Mouse (Mus musculus): ENCODE measurements around the gene Aff1. TPM values are rescaled to one million over a fixed set of nuclear protein-coding genes. Genes with fewer than 3 reads are reported as not detected.

Gene Aff1
- polyA plus RNA-seq, 1 experiment from 2014 or later, result 8.1 TPM

GRCm38 (mm10) chr5:103760425-103761131, 68.4 kb downstream of the Aff1 start:
- Histone ChIP-seq H3K27ac (peak overlapping the region; percentile 89), H3K27me3 (ENCODE audit: insufficient read depth, poor library complexity, severe bottlenecking) (peaks cover 33% of the 10 kb centered on the region), H3K9me3 (peaks cover under 1% of the 10 kb centered on the region; the same call in 1 of the 2 replicates), H3K4me3 (peak overlapping the region; percentile 65), H3K4me1 (peaks cover 46% of the 10 kb centered on the region), H3K36me3 (0 out of 2 replicates have a peak, but pooled peaks cover 3% of the 10 kb centered on the region)
- DNase-seq (ENCODE audit: low spot score), result no peak
- WGBS, result 1% methylated on average over 20 of the region's 20 CpGs

DNA sequence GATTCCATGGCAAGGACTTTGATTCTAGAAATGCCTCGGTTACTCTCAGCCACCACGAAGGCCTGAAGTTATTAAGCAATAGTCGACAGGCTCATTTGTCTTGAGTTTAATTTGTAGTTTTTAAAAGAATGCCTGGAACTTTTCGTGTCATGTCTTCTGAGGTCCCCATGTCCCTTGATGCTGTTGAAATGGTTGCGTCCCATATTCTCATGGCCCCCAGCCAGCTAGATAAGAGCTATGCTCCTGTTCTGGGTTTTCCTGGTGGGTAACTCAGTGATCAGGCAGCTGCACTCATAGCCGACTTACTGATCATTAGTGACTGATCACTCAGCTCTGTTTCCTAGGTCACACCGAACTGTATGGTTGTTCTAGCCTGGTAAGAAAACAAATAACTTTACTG, 69.6 kb downstream of the Aff1 start:
- Histone ChIP-seq H3K9me3 (peaks cover 5% of the 10 kb centered on the region), H3K27me3 (ENCODE audit: insufficient read depth, poor library complexity, severe bottlenecking) (peaks cover 21% of the 10 kb centered on the region), H3K36me3 (peaks cover 9% of the 10 kb centered on the region; the same call in 1 of the 2 replicates), H3K4me1 (peaks cover 38% of the 10 kb centered on the region), H3K4me3 (no peak overlapping the region), H3K27ac (0 out of 2 replicates have a peak overlapping the region, but pooled peaks have one; percentile 1)
- no peak for DNase-seq (ENCODE audit: low spot score)
- WGBS, result 67% methylated on average over 7 of the region's 7 CpGs

- Histone ChIP-seq H3K4me1 (peaks cover 32% of the 10 kb centered on the region), H3K27ac (peak overlapping the region; percentile 42; the same call in 1 of the 2 replicates), H3K4me3 (no peak overlapping the region), H3K36me3 (peaks cover 9% of the 10 kb centered on the region; the same call in 1 of the 2 replicates), H3K9me3 (peaks cover 5% of the 10 kb centered on the region), H3K27me3 (ENCODE audit: insufficient read depth, poor library complexity, severe bottlenecking) (peaks cover 13% of the 10 kb centered on the region)
- WGBS, result 25% methylated on average over 4 of the region's 4 CpGs
- DNase-seq (ENCODE audit: low spot score), result no peak
Observed at GRCm38 (mm10) chr5:103762850-103763254, 70.7 kb downstream of the Aff1 start.

DNA sequence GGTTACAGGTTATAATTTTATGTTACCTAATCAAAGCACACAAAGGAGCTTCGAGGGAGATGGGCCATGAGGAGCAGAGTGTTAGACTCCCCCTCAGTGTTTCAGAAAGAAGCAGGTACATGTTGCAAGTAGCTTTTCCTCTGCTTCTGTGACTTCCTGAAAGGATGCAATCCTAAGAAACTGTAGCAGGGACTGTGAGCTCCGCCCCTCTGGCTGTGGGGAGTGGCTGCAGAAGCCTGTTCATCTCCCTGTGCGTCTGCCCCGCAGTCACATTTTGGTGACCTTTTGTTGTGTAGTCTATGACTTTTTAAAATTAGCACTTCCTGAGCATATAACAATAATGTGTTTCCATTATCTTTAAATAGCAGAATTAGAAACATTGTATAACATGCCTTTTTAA, 73.2 kb downstream of the Aff1 start:
- no peak for DNase-seq (ENCODE audit: low spot score)
- no peak overlapping the region for H3K4me3 ChIP-seq
- H3K27ac ChIP-seq, result no peak overlapping the region
- H3K27me3 ChIP-seq (ENCODE audit: insufficient read depth, poor library complexity, severe bottlenecking), result peaks cover 11% of the 10 kb centered on the region
- peaks cover 29% of the 10 kb centered on the region for H3K4me1 ChIP-seq
- H3K9me3 ChIP-seq, result peaks cover 5% of the 10 kb centered on the region
- WGBS, result 90% methylated on average over 4 of the region's 4 CpGs
- H3K36me3 ChIP-seq, result peaks cover 9% of the 10 kb centered on the region; the same call in 1 of the 2 replicates

DNA sequence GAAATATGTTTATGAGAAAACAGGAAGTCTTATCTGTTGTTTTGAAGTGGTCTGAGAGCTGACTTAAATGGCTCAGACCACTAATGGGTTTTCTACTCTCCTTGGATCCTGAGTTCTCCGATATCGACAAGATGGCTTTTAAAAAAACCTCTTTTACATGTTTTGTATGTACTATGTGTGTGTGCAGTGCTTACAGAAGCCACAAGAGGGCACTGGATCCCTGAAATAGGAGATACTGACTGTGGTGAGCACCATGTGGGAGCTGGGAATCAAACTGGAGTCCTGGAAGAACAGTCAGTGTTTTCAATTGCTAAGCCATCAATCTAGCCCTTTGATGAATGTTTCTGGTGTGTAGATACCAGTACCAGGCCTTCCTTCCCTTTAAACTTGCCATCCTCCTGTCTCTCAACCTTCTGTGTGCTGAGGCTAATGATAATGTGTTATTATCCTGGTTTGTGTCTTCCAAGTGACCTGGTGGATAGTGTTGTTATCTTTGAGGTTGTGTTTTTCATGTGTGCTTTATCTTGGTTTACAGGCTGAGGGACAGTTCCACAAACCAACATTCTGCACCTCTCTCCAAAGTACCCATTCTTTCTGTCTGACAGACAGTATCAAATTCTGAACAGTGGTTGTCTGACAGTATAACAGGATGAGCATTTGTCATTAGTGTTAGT, 73.7 kb downstream of the Aff1 start:
- H3K27ac ChIP-seq, result no peak overlapping the region
- H3K4me1 ChIP-seq, result peaks cover 26% of the 10 kb centered on the region
- H3K4me3 ChIP-seq, result no peak overlapping the region
- WGBS, result 100% methylated on average over 2 of the region's 2 CpGs
- peaks cover 11% of the 10 kb centered on the region for H3K27me3 ChIP-seq (ENCODE audit: insufficient read depth, poor library complexity, severe bottlenecking)
- no peak for DNase-seq (ENCODE audit: low spot score)
- H3K9me3 ChIP-seq, result peaks cover 5% of the 10 kb centered on the region
- peaks cover 9% of the 10 kb centered on the region; the same call in 1 of the 2 replicates for H3K36me3 ChIP-seq

- Histone ChIP-seq H3K4me1 (peaks cover 30% of the 10 kb centered on the region), H3K27me3 (ENCODE audit: insufficient read depth, poor library complexity, severe bottlenecking) (peaks cover 11% of the 10 kb centered on the region)
- WGBS, result 91% methylated on average over 4 of the region's 4 CpGs
Observed at GRCm38 (mm10) chr5:103766432-103766815, 74.2 kb downstream of the Aff1 start.

DNA sequence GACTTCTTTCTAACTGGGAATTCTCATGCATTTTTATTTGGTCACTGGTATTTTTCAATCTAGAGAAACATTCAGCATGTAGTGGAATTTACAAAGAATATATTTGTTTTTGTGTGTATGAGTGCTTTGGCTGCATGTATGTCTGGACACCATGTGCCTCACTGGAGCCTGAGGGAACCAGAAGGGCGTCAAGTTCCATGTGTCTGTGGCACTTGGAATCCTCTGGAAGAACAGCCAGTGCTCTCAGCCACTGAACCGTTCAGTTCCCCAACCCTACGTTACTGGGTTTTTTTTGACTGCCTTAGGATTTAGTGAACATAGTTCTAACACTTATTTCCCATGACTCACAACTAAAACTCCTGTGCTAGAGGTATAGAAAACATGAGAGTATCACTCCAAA, 76.8 kb downstream of the Aff1 start:
- Histone ChIP-seq H3K4me3 (no peak overlapping the region), H3K9me3 (peaks cover 5% of the 10 kb centered on the region), H3K36me3 (peaks cover 9% of the 10 kb centered on the region; the same call in 1 of the 2 replicates), H3K27me3 (ENCODE audit: insufficient read depth, poor library complexity, severe bottlenecking) (peaks cover 11% of the 10 kb centered on the region), H3K27ac (no peak overlapping the region), H3K4me1 (peaks cover 43% of the 10 kb centered on the region)
- DNase-seq (ENCODE audit: low spot score), result no peak
- 82% methylated on average over 3 of the region's 3 CpGs for WGBS

More at GRCm38 (mm10) chr5:103766432-103766815, 74.2 kb downstream of the Aff1 start:
- peaks cover 9% of the 10 kb centered on the region; the same call in 1 of the 2 replicates for H3K36me3 ChIP-seq
- H3K9me3 ChIP-seq, result peaks cover 5% of the 10 kb centered on the region
- no peak overlapping the region for H3K4me3 ChIP-seq
- no peak for DNase-seq (ENCODE audit: low spot score)
- H3K27ac ChIP-seq, result no peak overlapping the region

DNA sequence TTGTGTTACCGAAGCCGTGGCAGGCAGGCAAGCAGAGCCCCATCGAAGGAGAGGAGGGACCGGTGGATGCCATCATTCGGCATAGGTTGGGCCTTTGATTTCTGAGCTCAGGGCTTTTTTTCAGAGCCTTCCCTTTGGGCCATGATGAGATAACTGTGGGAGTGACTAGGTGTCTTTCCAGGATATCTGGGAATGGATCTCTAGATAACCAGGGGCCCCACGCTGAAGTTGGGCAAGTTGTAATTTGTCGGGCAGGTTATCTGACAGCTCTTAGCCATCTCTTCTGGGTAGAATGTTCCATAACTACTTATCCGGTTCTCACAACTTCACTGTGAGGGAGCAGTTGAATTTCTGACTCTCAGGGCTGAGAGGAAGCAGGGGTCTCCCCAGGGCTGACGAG, 77.5 kb downstream of the Aff1 start:
- 43% methylated on average over 9 of the region's 9 CpGs for WGBS
- H3K4me1 ChIP-seq, result peaks cover 50% of the 10 kb centered on the region
- peaks cover 9% of the 10 kb centered on the region; the same call in 1 of the 2 replicates for H3K36me3 ChIP-seq
- H3K27ac ChIP-seq, result 0 out of 2 replicates have a peak overlapping the region, but pooled peaks have one; percentile 1
- peaks cover 5% of the 10 kb centered on the region for H3K9me3 ChIP-seq
- H3K4me3 ChIP-seq, result no peak overlapping the region
- no peak for DNase-seq (ENCODE audit: low spot score)
- peaks cover 11% of the 10 kb centered on the region for H3K27me3 ChIP-seq (ENCODE audit: insufficient read depth, poor library complexity, severe bottlenecking)

DNA sequence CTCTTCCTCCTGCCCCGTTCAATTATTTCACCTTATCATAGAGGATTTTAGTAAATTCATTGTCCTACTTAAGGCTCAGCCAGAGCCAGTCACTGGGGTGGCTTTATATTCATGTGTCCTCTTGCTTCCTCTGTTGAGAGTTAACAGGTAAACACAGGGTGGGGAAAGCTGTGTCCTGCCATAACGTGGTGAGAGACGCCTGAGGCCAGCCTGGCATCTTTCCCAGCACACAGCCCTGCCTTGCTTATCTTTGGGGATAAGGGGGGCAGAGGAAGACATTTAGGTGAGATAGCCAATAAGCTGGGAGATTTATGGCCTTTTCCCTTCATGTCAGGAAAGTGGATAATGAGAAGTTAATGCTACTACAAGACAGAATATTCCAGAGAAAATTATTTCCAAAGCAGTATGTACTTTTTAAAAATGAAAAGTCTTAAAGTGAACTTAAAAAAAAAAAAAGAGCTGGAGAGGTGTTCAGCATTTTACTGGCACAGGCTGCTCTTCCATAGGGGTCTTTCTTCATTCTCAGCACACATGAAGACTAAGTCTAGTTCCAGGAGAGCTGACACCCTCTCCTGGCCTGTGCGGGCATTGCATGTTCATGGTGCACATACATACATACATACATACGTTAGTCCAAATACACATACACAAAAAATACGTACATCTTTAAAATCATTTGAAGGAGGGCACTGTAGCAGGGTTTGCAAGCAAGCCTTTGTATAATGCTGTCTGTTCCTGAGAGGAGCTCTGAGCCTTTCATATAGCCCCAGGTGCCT, 78.5 kb downstream of the Aff1 start:
- peaks cover 11% of the 10 kb centered on the region for H3K27me3 ChIP-seq (ENCODE audit: insufficient read depth, poor library complexity, severe bottlenecking)
- peaks cover 4% of the 10 kb centered on the region for H3K9me3 ChIP-seq
- H3K4me3 ChIP-seq, result no peak overlapping the region
- H3K27ac ChIP-seq, result 0 out of 2 replicates have a peak overlapping the region, but pooled peaks have one; percentile 29
- H3K36me3 ChIP-seq, result peaks cover 6% of the 10 kb centered on the region; the same call in 1 of the 2 replicates
- no peak for DNase-seq (ENCODE audit: low spot score)
- 61% methylated on average over 6 of the region's 6 CpGs for WGBS
- H3K4me1 ChIP-seq, result peaks cover 60% of the 10 kb centered on the region

- H3K36me3 ChIP-seq, result no peaks in the 10 kb centered on the region
- no peak for DNase-seq (ENCODE audit: low spot score)
- peak overlapping the region; percentile 29; the same call in 1 of the 2 replicates for H3K27ac ChIP-seq
- H3K9me3 ChIP-seq, result no peaks in the 10 kb centered on the region
- H3K27me3 ChIP-seq (ENCODE audit: insufficient read depth, poor library complexity, severe bottlenecking), result peaks cover 11% of the 10 kb centered on the region
- WGBS, result 21% methylated on average over 6 of the region's 6 CpGs
- H3K4me3 ChIP-seq, result no peak overlapping the region
- peaks cover 62% of the 10 kb centered on the region for H3K4me1 ChIP-seq
Observed at GRCm38 (mm10) chr5:103771380-103771779, 79.2 kb downstream of the Aff1 start.

DNA sequence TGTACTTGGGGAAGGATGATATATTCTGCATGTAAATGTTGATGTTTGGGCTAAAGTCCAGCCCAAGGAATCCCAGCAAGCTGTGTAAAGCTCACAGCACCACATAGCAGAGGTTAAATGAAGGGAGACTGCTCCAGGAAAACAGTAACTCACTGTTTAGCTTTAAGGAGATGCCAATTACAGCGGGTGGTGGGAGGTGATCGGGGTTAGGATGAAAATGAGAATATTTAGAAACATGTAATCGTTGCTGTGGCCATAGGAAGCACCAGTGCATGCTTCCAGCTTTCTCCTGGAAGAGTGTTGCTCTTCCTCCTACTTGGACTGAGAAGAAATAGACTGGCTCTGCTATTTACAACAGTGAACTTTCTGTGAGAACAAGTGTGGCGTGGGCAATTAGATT, 80.1 kb downstream of the Aff1 start:
- Histone ChIP-seq H3K27me3 (ENCODE audit: insufficient read depth, poor library complexity, severe bottlenecking) (peaks cover 11% of the 10 kb centered on the region), H3K9me3 (no peaks in the 10 kb centered on the region), H3K36me3 (no peaks in the 10 kb centered on the region), H3K27ac (peak overlapping the region; percentile 73), H3K4me3 (no peak overlapping the region), H3K4me1 (peaks cover 63% of the 10 kb centered on the region)
- WGBS, result 31% methylated on average over 4 of the region's 4 CpGs
- DNase-seq (ENCODE audit: low spot score), result no peak

GRCm38 (mm10) chr5:103773100-103773552, 81.0 kb downstream of the Aff1 start:
- Histone ChIP-seq H3K4me1 (peaks cover 69% of the 10 kb centered on the region), H3K27me3 (ENCODE audit: insufficient read depth, poor library complexity, severe bottlenecking) (peaks cover 6% of the 10 kb centered on the region; the same call in 1 of the 2 replicates), H3K27ac (peak overlapping the region; percentile 73), H3K4me3 (no peak overlapping the region), H3K36me3 (no peaks in the 10 kb centered on the region), H3K9me3 (no peaks in the 10 kb centered on the region)
- 10% methylated on average over 5 of the region's 5 CpGs for WGBS
- no peak for DNase-seq (ENCODE audit: low spot score)

Measured in heart, embryonic 10.5 days (tissue).